Mouse (Mus musculus): Measurements from ENCODE around the gene Dhx16. TPM values are rescaled to one million over a fixed set of nuclear protein-coding genes. Genes with fewer than 3 reads are reported as not detected.
"Not testable (repeated sequence)": the region's sequence is repeated elsewhere in the genome, so short reads cannot be mapped to it uniquely, and the experiment has no call there.

Gene Dhx16
- 10 to 100 TPM; 26.0 to 32.0 TPM for total RNA-seq (2021)

DNA sequence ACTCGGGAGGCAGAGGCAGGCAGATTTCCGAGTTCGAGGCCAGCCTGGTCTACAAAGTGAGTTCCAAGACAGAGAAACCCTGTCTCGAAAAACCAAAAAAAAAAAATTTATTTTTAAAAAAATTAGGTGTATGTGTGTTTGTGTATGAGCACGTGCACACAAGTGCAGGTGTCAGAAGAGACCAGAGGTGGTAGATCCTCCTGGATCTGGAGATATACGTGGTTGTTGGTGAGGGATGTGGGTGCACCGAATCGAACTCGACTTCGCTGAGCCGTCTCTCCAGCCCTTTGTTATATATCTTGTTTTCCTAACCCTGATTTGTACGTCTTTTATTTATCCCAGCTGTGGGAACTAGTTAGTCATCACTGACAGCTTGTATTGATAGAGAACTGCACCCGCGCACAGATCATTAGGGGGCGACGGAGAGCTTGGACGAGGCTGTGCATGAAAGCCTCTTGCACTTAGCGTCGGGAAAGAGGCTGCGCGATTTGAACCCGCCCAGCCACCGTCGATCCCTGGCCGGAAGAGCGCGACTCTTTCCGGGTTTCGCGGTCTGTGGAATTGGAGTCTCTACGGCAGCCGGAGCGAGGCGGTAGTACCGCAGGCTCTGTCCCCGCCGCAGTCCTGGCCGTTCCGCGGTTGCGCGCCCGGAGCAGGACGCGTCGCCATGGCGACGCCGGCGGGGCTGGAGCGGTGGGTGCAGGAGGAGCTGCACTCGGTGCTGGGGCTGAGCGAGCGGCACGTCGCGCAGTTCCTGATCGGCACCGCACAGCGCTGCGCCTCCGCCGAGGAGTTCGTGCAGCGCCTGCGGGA lies at the start of gene Dhx16:
Gene Dhx16 (plus strand): TSS at position 575 of the 813 bp plus-strand sequence.
- intact Hi-C loops (cut with DNase I): no loop called here
- peak; percentile 95 to 96 for DNase-seq (ENCODE audit: low spot score in 2 of 2)

DNA sequence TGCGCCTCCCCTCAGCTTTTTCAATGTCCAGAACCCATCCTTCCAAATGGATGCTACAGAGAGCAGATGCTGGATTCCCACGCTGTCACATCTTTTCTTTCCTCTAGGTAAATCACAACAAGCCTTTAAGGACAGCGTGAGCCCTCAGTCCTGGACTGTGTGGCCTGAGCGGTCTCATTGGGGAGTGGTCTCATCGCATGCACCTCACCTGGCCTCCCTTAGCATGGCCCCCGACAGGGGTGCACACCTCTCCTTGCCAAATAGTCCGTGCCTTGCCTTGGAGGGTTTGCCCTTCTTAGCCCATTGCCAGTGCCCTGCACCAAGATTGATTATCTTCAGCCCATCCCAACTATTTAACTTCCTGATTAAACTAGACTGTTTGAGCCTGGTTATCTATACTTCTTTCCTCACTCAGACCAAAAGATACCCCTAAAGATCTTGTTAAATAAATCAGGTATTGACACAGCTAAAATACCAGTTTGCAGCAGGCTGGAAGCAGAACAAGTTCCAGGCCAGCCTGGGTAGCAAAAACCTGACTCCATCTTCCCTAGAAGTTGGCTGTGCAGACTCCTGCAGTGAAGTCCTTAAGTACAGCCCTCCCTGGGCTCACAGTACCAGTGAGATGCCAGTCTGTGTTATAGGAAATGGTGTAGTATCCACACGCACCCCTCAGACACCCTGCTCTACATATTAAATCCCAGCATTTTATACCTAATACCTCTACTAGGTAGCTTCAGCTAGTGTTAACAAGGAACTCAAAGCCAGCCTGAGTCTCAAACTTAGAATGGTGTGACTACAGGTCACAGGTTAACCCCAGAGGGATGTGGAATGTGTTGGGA lies 47.0 kb upstream of the Dhx16 start:
- intact Hi-C loops (cut with DNase I): no loop called here
- no peak for DNase-seq (ENCODE audit: low spot score in 2 of 2)

DNA sequence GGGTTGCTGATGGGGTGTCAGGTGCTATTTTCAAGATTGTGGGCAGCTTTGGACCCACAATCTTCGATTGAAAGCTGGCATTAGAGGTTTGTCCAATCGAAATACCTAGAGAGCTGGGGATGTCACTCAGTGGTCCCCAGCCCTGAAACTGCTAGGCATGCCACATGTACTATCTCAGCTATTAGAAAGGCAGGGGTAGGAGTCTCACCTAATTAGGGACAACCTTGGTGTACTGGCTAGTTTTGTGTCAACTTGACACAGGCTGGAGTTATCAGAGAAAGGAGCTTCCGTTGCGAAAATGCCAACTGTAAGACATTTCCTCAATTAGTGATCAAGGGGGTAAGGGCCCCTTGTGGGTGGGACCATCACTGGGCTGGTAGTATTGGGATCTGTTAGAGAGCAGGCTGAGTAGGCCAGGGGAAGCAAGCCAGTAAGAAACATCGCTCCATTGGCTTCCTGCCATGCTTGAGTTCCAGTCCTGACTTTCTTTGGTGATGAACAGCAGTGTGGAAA lies 46.3 kb upstream of the Dhx16 start:
- intact Hi-C loops (cut with DNase I): no loop called here
- no peak for DNase-seq (ENCODE audit: low spot score in 2 of 2)

DNA sequence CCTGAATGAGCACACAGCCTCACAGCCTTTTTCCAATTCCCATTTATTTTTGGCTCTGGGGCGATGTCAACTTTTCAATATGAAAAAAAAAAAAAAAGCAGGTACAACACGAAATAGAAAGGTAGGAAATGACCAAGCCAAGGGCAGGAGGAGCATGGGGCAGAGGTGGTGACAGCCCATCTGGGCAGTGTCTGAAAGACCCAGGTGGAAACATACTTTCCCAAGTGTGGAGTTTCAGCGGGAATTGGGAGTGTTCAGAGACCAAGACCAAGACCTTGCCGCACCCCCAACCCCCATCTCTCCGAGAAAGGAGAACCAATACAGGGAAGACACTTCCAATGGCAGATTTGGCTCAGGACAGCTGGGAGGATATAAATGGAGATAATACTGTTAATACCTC lies 45.7 kb upstream of the Dhx16 start:
- no peak for DNase-seq (ENCODE audit: low spot score in 2 of 2)
- intact Hi-C loops (cut with DNase I): no loop called here

DNA sequence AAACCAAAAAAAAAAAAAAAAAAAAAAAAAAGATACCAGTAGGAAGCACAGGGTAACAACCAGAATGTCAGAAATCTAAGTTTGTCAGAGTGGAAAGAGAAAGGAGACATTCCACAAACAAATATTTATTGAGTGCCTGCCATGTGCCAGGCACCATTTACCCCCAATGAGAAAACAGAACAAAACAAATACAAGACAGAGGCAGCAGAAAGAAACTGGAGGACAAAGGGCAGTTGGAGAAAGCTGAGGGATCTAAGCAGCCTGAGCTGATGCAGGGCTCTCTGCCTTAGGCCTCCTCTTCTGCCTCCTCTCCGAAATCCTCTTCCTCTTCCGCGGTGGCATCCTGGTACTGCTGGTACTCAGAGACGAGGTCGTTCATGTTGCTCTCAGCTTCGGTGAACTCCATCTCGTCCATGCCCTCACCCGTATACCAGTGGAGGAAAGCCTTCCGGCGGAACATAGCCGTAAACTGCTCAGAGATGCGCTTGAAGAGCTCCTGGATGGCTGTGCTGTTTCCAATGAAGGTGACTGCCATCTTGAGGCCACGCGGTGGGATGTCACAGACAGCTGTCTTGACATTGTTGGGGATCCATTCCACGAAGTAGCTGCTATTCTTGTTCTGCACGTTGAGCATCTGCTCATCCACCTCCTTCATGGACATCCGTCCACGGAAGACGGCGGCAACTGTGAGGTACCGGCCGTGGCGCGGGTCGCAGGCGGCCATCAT lies 44.8 kb upstream of the Dhx16 start:
- peak; percentile 25 to 53 for DNase-seq (ENCODE audit: low spot score in 2 of 2)
- intact Hi-C loops (cut with DNase I): loop anchor here (5.0 kb wide), 1 partner anchor 82 kb away; the partner anchor contains the start of genes Mrps18b and Ppp1r10

DNA sequence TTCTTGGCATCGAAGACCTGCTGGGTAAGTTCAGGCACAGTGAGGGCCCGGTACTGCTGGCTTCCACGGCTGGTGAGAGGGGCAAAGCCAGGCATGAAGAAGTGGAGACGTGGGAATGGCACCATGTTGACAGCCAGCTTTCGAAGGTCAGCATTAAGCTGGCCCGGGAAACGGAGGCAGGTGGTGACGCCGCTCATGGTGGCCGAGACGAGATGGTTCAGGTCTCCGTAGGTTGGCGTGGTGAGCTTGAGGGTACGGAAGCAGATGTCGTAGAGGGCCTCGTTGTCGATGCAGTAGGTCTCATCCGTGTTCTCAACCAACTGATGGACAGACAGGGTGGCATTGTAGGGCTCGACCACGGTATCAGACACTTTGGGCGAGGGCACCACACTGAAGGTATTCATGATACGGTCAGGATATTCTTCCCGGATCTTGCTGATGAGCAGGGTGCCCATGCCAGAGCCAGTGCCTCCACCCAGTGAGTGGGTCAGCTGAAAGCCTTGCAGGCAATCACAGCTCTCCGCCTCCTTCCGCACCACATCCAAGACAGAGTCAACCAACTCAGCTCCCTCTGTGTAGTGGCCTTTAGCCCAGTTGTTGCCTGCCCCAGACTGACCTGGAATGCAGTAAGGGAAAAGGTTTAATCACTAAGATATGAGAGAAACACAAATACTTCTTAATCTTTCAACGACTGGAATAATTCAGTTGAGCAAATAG lies 44.0 kb upstream of the Dhx16 start:
- peak; percentile 49 for DNase-seq (ENCODE audit: low spot score in 2 of 2)
- intact Hi-C loops (cut with DNase I): loop anchor here (2.0 to 5.0 kb wide), 2 partner anchors 37 to 82 kb away; partner anchors contain the start of genes Mrps18b and Ppp1r10

DNA sequence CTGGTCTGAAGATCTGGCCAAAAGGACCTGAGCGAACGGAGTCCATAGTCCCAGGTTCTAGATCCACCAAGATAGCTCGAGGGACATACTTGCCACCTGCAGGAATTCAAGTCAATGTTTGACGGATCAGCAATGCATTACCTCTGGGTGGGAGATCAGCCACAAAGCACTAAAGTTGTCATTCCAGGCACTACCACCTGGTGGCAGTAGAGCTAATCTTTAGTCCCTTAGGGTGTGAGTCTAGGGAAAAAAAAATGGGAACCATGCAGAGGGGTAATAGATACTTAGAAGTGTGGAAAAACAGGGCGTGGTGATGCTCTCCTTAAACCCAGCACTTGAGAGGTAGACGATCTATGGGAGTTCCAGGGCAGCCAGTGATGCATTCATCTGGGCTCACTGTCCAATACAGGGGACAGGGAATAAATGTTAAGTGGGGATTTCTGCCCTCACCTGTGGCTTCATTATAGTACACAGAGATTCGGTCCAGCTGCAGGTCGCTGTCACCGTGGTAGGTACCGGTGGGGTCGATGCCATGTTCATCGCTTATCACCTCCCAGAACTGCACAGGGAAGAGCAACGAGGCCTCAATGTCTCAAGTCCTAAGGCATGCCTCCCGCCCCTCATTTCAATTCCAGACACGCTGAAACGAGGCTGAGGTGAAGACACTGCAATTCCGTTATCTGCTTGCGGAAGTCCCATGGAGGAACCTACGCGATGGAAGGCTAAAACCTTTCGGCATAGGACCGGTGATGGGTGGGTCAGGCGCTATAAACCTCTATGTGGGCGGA lies 43.2 kb upstream of the Dhx16 start:
- peak; percentile 81 to 87 for DNase-seq (ENCODE audit: low spot score in 2 of 2)
- intact Hi-C loops (cut with DNase I): loop anchor here (2.0 to 5.0 kb wide), 2 partner anchors 36 to 81 kb away; partner anchors contain the start of genes Mrps18b and Ppp1r10

DNA sequence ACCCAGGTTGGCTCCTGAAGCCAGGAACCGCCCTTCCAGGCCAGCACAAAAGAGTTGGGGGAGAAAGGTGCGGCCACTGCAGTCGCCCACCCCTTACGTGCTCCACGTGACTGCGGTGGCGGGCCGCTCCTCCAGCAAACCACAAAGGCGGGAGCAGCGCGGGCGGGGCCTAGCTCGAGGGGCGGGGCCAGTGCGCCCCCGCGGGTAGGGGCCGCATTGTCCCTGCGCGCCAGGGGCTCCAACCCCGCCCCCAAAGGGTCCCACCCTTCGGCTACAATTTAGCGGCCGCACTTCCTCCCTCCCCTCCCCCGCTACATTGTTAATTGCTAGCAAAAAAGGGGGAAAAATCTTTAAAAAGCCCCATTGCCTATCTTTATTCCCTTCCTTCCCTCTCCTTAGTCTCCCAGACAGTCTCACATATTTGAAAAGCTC lies 42.6 kb upstream of the Dhx16 start:
- intact Hi-C loops (cut with DNase I): loop anchor here (2.0 to 5.0 kb wide), 2 partner anchors 36 to 80 kb away; partner anchors contain the start of genes Mrps18b and Ppp1r10
- DNase-seq (ENCODE audit: low spot score in 2 of 2): peak; percentile 84 to 86

DNA sequence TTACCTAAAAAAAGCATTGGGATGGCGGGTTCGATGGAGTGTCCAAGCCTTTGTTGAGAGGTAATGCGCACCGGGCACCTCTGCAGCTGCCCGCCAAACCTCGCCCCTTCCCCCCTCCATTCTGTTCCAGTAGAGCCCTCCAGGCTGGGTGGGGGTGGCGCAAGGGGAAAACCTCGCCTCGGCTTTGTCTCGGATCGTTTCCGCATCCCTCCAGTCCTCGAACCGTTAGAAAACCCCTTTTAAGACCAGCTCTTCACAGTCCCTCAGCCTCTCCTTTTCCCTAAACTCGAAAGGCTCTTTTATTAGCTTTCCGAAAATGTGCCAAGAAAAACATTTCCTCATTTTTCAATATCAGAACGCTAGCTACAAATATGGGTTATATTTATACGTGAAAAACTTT lies 42.1 kb upstream of the Dhx16 start:
- DNase-seq (ENCODE audit: low spot score in 2 of 2): peak in 1 of 2 experiments; percentile 47
- intact Hi-C loops (cut with DNase I): loop anchor here (2.0 to 5.0 kb wide), 2 partner anchors 35 to 80 kb away; partner anchors contain the start of genes Mrps18b and Ppp1r10

DNA sequence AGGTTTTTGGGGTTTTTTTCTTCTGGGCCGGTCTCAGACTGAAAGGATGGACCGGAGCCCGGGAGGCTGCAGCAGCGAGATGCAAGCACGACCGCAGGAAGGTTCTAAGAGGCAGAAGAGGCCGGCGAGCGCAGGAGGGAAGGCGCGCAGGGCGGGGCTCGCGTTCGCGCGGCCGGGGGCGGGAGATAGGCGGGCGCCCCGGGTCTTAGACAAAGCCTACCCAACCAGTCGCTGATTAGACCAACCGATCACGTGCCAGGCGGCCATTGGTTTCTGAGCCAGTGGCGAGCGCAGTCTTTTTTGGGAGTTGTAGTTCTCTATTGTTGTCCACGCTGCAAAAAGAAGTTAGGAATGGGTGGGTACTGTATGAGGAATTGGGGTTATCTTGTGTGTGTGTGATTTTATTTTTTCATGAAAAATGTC lies 41.5 kb upstream of the Dhx16 start, which contains the start of gene Tubb5:
Gene Tubb5 (minus strand): TSS at position 185 of the 423 bp plus-strand sequence.
- intact Hi-C loops (cut with DNase I): loop anchor here (5.0 kb wide), 1 partner anchor 79 kb away; the partner anchor contains the start of genes Mrps18b and Ppp1r10
- peak; percentile 96 to 98 for DNase-seq (ENCODE audit: low spot score in 2 of 2)

DNA sequence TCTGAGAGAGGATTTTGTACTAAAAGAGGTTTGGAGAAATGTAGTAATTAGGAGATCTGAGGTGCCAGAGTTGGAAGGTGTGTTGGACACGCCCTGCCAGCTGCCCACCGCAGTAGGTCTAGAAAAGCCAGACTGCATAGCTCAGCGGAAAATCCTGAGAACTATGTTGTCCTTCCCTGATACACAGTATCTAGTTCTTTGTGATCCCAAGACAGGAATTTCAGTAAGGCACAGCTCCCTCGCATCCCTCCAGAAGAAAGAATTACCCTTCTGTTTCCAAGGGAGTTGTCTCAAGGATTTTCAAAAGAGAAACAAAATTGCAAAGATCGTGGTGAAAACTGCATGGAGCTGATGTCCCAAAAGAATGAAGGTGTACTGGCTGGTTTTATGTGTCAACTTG lies 41.0 kb upstream of the Dhx16 start:
- DNase-seq (ENCODE audit: low spot score in 2 of 2): no peak
- intact Hi-C loops (cut with DNase I): loop anchor here (5.0 kb wide), 1 partner anchor 79 kb away; the partner anchor contains the start of genes Mrps18b and Ppp1r10

DNA sequence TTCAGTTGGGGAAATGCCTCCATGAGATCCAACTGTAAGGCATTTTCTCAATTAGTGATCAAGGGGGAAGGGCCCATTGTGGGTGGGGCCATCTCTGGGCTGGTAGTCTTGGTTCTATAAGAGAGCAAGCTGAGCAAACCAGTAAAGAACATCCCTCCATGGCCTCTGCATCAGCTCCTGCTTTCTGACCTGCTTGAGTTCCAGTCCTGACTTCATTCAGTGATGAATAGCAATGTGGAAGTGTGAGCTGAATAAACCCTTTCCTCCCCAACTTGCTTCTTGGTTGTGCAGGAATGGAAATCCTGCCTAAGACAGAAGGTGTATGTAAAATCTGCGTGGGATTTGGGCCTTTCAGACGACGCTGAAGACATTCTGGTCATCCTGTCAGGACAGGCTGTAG lies 40.6 kb upstream of the Dhx16 start:
- not testable (repeated sequence) for DNase-seq (ENCODE audit: low spot score in 2 of 2)
- intact Hi-C loops (cut with DNase I): loop anchor here (5.0 kb wide), 1 partner anchor 78 kb away; the partner anchor contains the start of genes Mrps18b and Ppp1r10

DNA sequence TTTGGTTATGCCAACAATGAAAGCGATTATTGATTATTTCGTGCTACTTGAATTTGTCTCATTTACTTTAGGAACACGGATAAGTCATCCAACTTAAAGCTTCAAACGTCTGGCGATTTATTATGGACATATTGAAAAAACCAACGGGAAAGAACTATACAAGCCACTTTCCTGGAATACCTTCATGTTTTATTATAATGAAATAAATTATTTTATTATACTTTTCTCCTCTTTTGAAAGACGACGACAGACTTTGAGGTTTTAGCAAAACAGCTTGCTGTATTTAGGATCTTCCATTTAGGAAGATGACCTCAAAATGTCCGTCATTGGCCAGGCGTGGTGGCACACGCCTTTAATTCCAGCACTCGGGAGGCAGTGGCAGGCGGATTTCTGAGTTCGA lies 39.1 kb upstream of the Dhx16 start:
- intact Hi-C loops (cut with DNase I): no loop called here
- DNase-seq (ENCODE audit: low spot score in 2 of 2): no peak

DNA sequence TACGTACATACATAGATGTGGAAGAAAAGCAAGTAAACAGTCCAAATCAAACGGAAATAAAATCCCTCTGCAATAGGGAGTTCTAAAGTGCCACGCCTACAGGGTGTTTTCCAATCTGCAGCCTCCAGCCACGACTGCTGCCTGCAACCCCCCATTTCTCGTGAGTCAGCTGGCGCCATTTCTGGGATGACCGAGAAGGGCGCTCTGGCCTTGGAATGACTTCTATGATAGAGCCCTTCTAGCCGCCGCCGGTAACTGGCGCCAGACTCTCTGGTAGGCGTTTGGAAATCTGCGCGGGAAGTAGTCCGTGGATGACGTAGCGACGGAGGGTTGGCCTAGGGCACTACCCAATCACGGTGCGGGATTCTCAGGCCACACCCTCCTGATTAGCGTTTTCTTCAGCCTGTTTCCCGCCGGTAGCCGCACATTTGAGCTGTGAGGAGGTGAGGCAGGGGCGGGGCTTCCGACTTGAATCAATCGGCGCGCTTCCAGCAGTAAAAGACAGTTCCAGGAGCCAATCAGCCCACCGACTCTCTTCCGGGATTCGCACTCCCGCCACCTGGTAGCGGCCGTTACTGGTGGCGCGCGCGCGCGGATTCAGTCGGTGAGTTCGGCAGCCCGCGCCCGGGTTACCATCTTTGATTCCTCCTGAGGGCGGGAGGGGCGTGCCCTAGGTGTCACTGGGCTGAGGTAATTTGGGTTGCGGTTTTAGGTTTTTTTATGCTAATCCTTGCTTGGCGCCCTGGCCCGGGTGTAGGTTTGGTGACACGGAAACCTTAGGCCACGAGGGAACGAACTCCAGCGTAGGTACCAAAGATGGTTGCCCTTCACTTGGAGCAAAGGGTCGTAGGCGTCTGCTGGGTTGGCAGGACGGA lies 38.3 kb upstream of the Dhx16 start, which contains the start of gene Mdc1:
Gene Mdc1 (plus strand): TSS at position 440 of the 875 bp plus-strand sequence.
- DNase-seq (ENCODE audit: low spot score in 2 of 2): peak; percentile 99
- intact Hi-C loops (cut with DNase I): no loop called here

DNA sequence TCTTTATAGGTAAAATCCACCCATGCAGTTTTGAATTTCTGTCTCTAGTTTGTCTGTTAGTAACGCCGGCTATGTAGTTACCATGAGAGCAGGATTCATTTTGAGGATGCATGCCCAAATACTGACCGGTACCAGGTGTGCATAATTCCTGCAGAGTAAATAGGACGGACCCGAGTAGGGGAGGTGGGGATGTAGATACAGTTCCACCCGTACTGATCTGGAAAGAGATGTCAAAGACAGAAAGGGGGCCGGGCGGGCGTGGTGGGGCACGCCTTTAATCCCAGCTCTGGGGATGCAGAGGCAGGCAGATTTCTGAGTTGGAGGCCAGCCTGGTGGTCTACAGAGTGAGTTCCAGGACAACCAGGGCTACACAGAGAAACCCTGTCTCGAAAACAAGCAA lies 37.6 kb upstream of the Dhx16 start:
- intact Hi-C loops (cut with DNase I): no loop called here
- DNase-seq (ENCODE audit: low spot score in 2 of 2): no peak

DNA sequence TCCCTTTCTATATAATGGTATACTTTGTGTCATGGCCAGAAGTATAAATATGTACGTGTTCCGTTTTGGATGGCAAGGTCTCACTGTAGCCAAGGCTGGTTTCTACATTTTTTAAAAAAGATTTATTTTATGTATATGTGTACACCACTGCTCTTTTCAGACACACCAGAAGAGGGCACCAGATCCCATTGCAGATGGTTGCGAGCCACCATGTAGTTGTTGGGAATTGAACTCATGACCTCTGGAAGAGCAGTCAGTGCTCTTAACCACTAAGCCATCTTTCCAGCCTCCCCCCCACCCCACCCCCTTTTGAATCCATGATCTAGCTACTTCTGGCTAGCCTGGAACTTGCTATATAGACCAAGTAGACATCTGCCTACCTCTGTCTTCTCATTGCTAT lies 36.1 kb upstream of the Dhx16 start:
- intact Hi-C loops (cut with DNase I): no loop called here
- DNase-seq (ENCODE audit: low spot score in 2 of 2): no peak
